Mouse (Mus musculus): ENCODE results near the gene Flvcr2.
"Not testable (repeated sequence)": the region's sequence is repeated elsewhere in the genome, so short reads cannot be mapped to it uniquely, and the experiment has no call there.

The Flvcr2 gene

GRCm38 (mm10) chr12:85745827-85746695 is at the start of gene Flvcr2:
TSS of gene Flvcr2 (plus strand) at chr12:85746539.
- DNase-seq (ENCODE audit: low spot score in 2 of 2): peak; percentile 49 to 69

- DNase-seq (ENCODE audit: low spot score in 2 of 2): not testable (repeated sequence)
Measured at GRCm38 (mm10) chr12:85698179-85698578, 48.2 kb upstream of the Flvcr2 start.

- no peak for DNase-seq (ENCODE audit: low spot score in 2 of 2)
Measured at GRCm38 (mm10) chr12:85700191-85700841, 46.0 kb upstream of the Flvcr2 start.

- no peak for DNase-seq (ENCODE audit: low spot score in 2 of 2)
Measured at GRCm38 (mm10) chr12:85700842-85701223, 45.5 kb upstream of the Flvcr2 start.

- no peak for DNase-seq (ENCODE audit: low spot score in 2 of 2)
Measured at GRCm38 (mm10) chr12:85702166-85703055, 43.9 kb upstream of the Flvcr2 start.

GRCm38 (mm10) chr12:85703507-85703906 is 42.8 kb upstream of the Flvcr2 start:
- no peak for DNase-seq (ENCODE audit: low spot score in 2 of 2)

GRCm38 (mm10) chr12:85704566-85704965 is 41.8 kb upstream of the Flvcr2 start:
- no peak for DNase-seq (ENCODE audit: low spot score in 2 of 2)

- peak; percentile 29 to 32 for DNase-seq (ENCODE audit: low spot score in 2 of 2)
Measured at GRCm38 (mm10) chr12:85705002-85705830, 41.1 kb upstream of the Flvcr2 start.

GRCm38 (mm10) chr12:85705831-85706530 is 40.4 kb upstream of the Flvcr2 start:
- no peak for DNase-seq (ENCODE audit: low spot score in 2 of 2)

- DNase-seq (ENCODE audit: low spot score in 2 of 2): no peak
Measured at GRCm38 (mm10) chr12:85706906-85707305, 39.4 kb upstream of the Flvcr2 start.

GRCm38 (mm10) chr12:85707391-85707790 is 38.9 kb upstream of the Flvcr2 start:
- DNase-seq (ENCODE audit: low spot score in 2 of 2): no peak

GRCm38 (mm10) chr12:85708556-85708955 is 37.8 kb upstream of the Flvcr2 start:
- DNase-seq (ENCODE audit: low spot score in 2 of 2): no peak

- DNase-seq (ENCODE audit: low spot score in 2 of 2): no peak
Measured at GRCm38 (mm10) chr12:85710695-85711094, 35.6 kb upstream of the Flvcr2 start.

- no peak for DNase-seq (ENCODE audit: low spot score in 2 of 2)
Measured at GRCm38 (mm10) chr12:85712587-85712986, 33.8 kb upstream of the Flvcr2 start.

GRCm38 (mm10) chr12:85714126-85714525 is 32.2 kb upstream of the Flvcr2 start:
- no peak for DNase-seq (ENCODE audit: low spot score in 2 of 2)

GRCm38 (mm10) chr12:85725306-85725705 is 21.0 kb upstream of the Flvcr2 start:
- no peak for DNase-seq (ENCODE audit: low spot score in 2 of 2)

GRCm38 (mm10) chr12:85726729-85727397 is 19.5 kb upstream of the Flvcr2 start:
- DNase-seq (ENCODE audit: low spot score in 2 of 2): no peak

- no peak for DNase-seq (ENCODE audit: low spot score in 2 of 2)
Measured at GRCm38 (mm10) chr12:85728181-85728580, 18.2 kb upstream of the Flvcr2 start.

GRCm38 (mm10) chr12:85729022-85729944 is 17.1 kb upstream of the Flvcr2 start:
- DNase-seq (ENCODE audit: low spot score in 2 of 2): peak in 1 of 2 experiments; percentile 33
